Mouse (Mus musculus) kidney, adult 18-20 months (tissue): ENCODE results near the gene Osbpl10.

Experiments
- DNase-seq: peaks from one replicate; pipeline ENCODE4 v3.0.0; 2021

Osbpl10 gene

GRCm38 (mm10) chr9:115229145-115229544 lies 250.8 kb downstream of the Osbpl10 start:
- no peak for DNase-seq

- no peak for DNase-seq
Observed at GRCm38 (mm10) chr9:115229676-115230075, 251.3 kb downstream of the Osbpl10 start.

- no peak for DNase-seq
Observed at GRCm38 (mm10) chr9:115230141-115230540, 251.8 kb downstream of the Osbpl10 start.

DNA sequence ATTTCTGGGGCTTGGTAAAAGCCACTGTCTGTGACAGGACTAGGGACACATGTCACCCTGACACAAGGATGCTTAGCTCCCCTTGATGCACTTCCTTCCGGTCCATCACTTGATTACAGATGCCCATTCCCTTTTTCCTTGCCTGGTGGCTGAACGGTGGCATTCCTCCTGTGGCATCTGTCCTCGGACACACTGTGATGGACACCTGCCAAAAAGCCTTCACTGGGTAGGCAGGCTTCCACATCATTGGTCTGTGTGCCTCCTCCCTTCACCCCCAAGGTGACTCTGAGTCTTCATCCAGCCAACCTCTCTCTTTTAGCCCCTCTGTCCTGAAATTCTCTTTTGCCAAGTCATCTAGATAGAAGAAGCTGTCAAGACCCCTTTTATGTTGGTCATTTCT lies 253.1 kb downstream of the Osbpl10 start:
- no peak for DNase-seq

- no peak for DNase-seq
Observed at GRCm38 (mm10) chr9:115233721-115234120, 255.4 kb downstream of the Osbpl10 start.

- no peak for DNase-seq
Observed at GRCm38 (mm10) chr9:115234561-115234960, 256.2 kb downstream of the Osbpl10 start.

DNA sequence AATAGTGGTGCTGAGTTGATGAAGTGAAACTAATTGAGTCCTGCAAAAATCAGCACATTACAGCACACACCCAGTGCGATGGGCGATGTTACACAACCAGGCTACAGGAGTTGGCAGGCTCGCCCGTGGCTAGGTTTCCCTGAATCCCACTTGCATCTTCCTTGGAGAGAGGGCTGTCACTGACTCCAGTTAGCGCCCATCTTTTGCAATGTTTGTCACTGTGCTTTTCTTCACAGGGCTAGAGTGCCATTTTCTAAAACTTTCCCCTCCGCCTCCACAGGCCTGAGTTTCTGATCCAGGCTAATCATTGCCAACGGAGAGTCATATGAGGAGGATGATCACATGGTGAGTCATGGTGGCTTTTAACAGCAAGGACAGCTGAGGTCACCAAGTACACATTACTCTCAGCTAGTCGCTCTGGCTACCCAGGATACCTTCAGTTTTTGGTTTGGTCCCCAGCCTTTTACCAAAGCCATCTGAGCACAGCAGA lies 258.0 kb downstream of the Osbpl10 start:
- DNase-seq = peak; percentile 57

GRCm38 (mm10) chr9:115237943-115238342 lies 259.6 kb downstream of the Osbpl10 start:
- DNase-seq = no peak

DNA sequence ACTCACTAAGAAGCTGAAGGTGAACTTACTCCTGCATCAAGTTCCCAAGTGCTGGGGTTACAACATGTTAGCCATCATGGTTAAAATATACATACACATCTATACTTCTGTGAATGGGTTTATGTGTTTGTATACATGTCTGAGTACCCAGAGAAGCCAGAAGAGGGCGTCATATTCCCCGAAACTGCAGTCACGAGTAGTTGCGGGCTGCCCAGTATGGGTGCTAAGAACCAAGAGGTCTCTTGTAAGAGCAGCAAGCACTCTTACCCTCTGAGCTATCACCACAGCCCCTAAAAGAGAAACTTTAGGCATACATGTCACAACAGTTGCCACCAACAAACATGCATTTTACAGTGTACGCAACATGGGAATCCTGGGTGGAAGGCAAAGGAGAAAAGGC lies 261.5 kb downstream of the Osbpl10 start:
- DNase-seq = no peak

GRCm38 (mm10) chr9:115243630-115244029 lies 265.3 kb downstream of the Osbpl10 start:
- DNase-seq = no peak

DNA sequence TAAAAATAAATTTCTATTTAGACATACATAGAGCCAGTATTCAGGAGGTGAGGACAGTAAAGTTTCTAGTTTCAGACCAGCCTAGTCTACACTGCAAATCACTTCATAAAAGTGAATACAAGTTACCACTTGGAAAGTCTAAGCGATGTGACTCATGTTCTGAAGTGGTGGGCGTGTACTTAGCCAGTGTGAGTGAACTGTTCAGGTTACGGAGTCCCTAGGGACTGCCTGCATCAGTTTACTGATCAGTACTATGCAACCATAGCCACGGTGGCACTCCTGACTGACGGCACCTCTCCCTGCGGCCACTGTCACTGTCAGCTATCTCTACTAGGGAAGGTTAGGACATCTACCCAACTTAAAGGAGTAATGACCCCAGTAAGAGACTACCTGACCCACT lies 266.7 kb downstream of the Osbpl10 start:
- DNase-seq = no peak

- no peak for DNase-seq
Observed at GRCm38 (mm10) chr9:115249145-115249544, 270.8 kb downstream of the Osbpl10 start.

- no peak for DNase-seq
Observed at GRCm38 (mm10) chr9:115257733-115258286, 279.4 kb downstream of the Osbpl10 start.

- DNase-seq = no peak
Observed at GRCm38 (mm10) chr9:115259866-115260265, 281.5 kb downstream of the Osbpl10 start.

DNA sequence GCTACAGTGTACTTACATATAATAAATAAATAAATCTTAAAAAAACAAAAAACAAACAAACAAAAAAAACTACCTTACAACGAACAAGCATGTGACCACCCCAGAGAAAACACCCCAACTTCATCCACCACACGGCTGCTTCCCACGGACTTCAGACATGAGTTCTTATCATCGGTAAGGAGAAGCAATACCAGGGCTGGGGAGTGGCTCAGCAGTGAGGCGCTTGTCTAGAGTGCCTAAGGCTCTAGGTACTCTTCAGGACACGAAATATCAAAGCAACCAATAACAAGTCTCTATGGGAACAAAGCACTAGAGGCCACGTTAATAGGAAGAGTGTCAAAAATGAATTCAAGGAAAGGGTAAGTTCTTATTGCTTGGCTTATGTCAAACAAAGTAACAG lies 282.1 kb downstream of the Osbpl10 start:
- DNase-seq = no peak

GRCm38 (mm10) chr9:115261456-115261855 lies 283.1 kb downstream of the Osbpl10 start:
- DNase-seq = no peak

- no peak for DNase-seq
Observed at GRCm38 (mm10) chr9:115261896-115262295, 283.5 kb downstream of the Osbpl10 start.

DNA sequence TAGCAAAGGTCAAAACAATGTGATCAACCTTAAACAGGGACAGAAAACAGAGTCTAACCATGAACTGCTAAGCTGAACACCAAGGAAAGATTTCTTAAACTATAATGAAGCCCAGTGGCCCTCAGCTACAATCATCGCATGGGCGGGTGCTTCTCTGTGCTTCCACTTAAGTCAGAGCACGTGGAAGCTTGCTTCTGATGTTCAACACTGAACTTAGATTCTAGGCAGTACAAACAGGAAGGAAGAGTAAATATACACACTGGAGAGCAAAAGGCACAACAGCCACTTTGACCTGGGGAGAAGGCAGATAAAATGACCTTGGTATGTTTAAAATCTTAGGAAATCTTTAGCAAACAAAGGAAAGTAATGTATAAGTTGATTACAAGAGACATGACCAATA lies 293.2 kb downstream of the Osbpl10 start:
- no peak for DNase-seq

DNA sequence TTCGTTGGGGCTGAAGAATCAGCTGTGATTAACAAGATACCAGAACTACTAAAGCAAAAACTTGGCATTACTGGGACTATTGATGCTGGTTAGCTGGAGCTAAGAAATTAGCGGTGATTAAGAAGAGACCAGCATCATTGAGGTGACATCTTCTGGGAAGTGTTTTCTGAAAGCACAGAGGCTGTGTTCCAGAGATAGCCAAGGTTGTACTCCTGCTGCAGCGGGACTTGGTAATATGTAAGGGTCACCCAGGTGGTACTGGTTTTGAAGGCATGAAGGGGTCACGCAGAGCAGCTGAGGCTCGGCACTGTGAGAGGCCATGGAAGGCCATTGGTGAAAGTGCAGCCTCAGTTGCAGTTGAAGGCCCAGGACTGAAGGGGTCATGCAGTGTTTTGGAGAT lies 294.1 kb downstream of the Osbpl10 start:
- DNase-seq = peak; percentile 43

DNA sequence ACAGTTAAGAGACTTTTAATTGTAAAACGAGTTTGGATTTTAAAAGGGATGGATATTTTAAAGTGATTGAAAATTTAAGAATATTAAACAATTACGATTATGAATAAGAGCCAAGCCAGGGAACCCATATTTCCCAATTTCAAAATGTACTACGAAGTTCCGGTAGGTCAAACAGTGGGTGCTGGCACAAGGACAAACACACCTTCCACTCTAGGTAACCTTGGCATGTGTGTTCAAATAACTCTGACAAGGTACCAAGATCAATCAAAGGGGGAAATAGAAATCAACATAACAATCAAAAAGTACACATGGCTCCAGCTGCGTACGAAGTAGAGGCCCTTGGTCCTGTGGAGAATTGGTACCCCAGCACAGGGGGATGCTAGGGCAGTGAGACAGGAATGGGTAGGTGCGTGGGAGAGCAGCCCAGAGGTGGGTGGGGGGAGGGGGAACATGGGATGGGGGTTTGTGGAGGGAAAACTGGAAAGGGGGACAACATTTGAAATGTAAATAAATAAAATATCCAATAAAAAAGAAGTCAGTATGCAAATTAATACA lies 294.8 kb downstream of the Osbpl10 start:
- DNase-seq = no peak

DNA sequence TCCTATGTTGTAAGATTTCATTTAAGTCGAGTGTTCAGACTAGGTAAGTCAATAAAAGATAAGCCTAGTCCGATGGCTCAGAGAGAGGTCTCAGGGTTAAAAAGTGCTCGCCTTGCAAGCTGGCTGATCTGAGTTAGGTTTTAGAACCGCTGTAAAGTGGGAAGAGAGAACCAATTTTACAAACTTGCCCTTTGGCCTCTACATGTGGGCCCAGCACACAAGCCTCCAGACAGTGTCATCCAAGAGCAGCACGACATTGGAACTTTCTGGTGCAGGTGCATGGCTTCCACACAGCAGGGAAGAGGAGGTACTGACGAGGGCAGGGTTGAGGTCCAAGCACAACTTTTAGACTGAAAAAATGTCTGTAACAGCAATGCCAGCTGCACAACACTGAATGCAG lies 296.4 kb downstream of the Osbpl10 start:
- DNase-seq = no peak

DNA sequence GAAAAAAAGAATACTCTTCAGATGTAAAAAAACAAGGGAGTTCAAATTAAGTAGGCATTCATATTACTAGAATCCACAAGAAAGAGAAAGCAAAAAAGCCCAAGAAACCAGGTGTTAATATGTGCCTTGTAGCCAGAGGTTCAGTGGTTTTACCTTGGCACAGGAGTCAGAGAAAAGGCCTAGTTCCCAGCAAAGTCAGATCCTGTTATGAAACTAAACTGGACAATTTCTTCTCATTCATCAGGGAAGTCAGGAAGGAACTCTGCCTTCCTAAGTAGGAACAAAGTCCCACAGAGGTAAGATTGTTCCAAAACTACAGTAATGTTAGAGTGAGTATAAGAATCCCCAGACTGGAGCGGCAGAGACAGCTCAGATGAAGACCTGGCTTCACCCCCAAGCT lies 300.3 kb downstream of the Osbpl10 start:
- DNase-seq = no peak
